Mouse (Mus musculus): ENCODE measurements around the gene Gm3854.
A peak's percentile ranks its signal among the peaks of the same experiment; 100 is the strongest.
"Not testable (repeated sequence)": the region's sequence is repeated elsewhere in the genome, so short reads cannot be mapped to it uniquely, and the experiment has no call there.

Gm3854 gene

DNA sequence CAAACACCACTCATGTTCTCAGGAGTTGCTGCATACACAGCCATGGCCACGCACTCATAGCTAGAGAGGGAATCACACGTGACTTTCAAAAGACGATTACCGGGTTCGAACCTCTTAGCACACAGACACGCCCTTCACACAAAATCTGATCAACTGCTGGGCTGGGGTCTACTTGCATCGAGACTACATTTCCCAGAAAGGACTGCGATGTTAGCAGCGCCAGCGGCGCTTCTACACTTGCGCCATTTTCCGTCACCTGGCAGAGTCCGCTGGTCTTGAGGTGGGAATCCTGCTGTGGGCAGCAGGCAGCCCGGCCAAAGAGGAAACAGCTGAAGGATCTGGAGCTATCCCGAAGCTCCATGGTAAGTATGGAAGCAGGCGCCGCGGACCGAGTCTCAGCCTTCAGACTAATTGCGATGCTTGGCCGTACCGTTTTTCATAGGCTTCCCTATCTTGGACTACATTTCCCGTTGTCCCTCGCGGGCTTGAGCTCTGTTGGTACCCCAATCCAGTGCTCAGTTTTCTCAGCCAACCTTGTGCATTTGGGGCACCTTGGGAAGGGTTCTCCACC is at the start of gene Gm3854:
Gene Gm3854, plus strand, starts transcription at position 259 of the 571 bp plus-strand sequence.
- DNase-seq (ENCODE audit: low read depth, low spot score): no peak

DNA sequence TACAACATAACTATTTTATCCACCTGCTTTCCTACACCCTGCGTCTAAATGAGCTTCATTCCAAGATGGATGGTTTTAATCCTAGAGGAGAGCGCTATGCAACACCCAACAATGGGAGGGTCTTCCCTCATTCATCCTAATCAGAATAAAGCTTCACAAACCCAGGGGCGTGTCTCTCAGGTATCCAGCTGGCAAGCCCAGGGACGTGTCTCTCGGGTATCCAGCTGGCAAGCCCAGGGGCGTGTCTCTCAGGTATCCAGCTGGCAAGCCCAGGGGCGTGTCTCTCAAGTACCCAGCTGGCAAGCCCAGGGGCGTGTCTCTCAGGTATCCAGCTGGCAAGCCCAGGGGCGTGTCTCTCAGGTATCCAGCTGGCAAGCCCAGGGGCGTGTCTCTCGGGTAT is 42.8 kb upstream of the Gm3854 start:
- DNase-seq (ENCODE audit: low read depth, low spot score): not testable (repeated sequence)

DNA sequence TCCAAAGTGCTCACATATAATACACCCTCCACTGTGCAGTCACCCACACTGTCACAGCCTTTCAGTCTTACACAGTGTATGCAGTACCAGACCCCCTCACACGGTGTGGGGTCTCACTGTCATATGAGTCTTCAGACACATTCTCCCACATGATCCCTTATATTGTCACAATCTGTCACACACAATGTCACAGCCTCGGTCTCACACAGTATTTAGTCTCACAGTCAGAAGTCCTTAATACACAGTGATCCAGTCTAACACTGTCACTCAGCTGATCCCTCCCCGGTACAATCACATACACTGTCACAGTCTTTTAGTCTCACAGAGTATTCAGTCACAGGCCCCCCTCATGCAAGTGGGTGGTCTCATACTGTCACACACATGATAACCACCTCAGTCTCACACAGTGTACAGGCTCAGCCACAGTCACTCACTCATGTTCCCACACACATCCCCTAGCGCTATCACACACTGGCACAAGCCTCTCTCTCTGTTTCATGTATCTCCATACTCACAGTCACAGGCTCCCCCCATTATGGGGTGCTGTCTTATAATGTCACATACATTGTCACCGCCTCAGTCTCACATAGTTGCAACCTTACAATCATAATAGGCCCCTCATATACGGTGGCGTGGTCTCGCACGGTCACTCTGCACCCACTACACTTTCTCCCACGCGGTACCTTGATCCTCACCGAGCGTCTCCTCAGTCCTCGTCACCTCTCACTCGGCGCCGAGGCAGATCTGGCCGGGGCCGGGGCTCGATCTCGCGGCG is 12.9 kb upstream of the Gm3854 start:
- no peak for DNase-seq (ENCODE audit: low read depth, low spot score)

DNA sequence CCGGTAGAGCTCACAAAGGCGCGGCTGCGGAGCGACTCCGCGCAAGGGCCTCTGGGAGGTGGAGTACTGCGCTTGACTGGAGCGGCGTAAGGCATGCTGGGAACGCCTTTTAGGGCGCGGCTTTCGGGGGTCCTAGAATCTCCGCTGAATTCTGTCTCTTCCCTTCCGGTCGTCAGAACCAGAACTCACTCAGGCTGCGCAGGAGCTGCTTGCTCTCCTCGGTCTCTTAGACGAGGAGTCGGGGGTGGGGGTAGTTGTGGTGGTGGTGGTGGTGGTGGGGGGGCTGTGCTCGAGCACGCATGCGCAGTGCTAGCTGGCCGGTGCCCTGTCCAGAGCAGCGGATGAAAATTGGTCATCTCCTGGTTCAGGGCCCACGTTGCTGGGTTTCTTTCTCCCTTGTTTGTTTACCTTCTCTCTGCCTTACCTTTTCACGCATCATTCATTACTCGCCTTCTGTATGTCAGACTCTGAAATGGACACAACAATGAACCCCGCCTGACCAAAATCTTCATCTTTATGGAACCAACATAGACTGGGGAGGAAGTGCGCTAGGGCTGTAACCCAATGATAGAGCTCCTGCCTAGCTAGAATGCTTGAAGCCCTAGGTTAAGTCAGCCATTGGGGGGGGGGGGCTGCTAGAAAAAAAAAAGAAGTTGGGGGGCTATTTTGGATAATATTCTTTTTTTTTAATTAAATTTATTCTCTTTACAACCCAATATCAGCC is 12.2 kb upstream of the Gm3854 start, which contains the start of gene Zfp583:
Gene Zfp583, minus strand, starts transcription at position 53 of the 724 bp plus-strand sequence.
- no peak for DNase-seq (ENCODE audit: low read depth, low spot score)

DNA sequence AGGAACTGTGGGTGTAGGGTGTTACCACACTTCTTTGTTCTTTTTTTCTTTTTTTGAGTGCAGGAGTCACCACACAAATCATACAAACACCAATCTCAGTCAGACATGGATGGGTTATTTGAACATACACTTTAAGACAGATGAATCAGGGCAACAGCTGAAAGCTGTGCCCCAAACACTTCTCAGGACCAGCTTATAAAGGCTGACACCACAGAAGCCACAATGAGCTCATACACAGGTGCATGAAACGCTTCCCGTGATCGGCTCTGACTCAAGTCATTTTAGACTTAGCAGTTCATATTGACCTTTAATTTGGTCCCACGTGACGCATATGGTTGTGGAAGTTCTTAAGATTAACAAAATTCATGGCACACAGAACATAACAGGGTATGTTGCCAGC is 3.7 kb upstream of the Gm3854 start:
- DNase-seq (ENCODE audit: low read depth, low spot score): no peak

DNA sequence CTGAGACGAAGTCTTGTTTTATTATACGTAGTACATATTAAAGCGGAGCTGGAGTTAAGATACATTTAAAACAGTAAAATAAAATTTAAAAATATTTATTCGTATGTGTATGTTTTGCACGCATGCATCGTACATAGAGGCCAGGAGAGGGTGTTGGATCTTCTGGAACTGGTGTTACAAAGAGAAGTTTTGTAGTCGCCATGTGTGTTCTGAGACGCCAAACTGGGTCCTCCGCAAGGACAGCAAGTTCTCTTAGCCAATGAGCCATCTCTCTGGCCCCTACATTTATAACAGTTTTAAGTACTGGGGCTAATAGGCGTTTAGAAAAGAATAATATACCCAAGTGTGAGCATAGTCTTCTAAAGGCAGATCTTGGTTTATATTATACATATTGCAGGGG is 565 bp downstream of the Gm3854 start:
- DNase-seq (ENCODE audit: low read depth, low spot score): no peak

DNA sequence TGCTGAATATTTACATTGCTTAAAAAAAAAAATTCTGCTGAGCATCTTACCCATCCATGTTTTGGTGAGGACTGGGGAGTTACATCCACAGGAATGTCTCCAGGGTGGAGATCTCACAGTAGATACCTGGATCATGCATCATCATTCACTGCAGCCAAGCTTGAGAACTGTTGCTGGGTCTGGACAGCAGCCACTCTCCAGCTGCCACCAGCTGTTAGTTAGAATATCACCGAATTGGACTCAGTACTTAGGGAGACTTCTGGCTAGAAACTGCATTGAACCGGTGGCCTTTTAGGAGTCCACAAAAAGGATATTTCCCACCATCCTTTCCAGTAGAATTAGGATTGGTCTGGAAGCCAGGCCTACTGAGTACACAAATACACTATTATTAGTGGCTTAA is 14.6 kb downstream of the Gm3854 start:
- DNase-seq (ENCODE audit: low read depth, low spot score): no peak

DNA sequence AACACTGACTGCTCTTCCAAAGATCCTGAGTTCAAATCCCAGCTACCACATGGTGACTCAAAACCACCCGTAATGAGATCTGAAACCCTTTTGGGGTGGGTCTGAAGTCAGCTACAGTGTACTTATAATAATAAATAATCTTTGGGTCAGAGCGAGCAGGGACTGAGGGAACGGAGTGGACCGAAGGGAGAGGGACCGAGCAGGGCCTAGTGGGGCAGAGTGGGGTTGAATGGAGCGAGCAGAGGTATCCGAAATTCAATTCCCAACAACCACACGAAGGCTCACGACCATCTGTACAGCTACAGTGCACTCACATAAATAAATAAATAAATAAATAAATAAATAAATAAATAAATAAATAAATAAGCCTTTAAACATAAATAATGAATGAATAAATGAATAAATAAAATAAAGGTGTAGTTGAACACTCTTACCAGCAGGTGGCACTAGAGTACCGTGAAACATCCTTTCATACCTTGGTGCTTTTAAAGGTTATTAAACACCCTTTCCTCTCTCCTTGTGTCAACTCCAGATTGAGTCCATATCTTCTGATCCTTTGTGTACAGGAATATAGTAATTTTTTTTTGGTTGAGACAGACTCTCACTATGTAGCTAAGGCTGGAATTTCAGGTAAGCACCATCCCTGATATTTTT is 15.5 kb downstream of the Gm3854 start:
- DNase-seq (ENCODE audit: low read depth, low spot score): peak; percentile 67

DNA sequence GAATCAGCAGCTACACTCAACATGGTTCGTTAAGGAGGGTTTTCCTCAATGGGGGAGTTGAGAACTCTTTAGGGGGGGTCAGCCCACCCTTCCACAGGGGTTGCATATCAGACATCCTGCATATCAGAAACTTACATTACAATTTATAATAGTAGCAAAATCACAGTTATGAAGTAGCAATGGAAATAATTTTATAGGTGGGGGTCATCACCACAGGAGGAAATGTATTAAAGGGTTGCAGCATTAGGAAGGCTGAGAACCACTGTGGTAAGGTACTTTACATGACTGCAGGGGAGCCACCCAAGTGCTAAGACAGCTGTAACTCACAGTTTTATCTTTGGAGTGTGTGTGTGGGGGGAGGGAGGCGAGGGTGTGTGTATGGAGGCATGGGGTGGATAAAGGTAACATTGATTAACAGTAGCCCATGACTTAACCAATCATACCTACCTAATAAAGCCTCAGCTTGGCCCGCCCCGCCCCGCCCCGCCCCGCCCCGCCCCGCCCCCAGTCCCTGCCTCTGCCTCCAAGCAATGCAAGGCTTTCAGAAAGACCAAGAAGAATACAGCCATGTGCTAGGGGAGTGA is 17.0 kb downstream of the Gm3854 start:
- peak; percentile 15 for DNase-seq (ENCODE audit: low read depth, low spot score)

DNA sequence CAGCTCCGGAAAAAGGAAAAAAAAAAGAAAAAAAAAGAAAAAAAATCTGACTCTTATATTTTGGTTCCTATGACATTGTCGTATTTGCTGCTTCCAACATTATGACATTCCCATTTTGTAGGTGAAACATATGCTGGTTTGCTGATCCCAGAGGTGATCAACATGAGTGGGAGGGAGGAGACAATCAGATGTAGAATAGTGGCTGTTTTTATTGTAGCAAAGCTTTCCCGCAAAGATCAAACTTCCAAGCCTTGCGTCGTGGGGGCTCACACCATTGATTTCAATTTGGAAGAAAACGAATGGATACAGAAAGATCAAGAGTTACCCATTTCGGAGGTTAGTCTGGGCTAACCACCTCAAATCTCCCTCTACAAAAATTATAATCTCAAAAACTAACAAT is 18.2 kb downstream of the Gm3854 start:
- no peak for DNase-seq (ENCODE audit: low read depth, low spot score)

DNA sequence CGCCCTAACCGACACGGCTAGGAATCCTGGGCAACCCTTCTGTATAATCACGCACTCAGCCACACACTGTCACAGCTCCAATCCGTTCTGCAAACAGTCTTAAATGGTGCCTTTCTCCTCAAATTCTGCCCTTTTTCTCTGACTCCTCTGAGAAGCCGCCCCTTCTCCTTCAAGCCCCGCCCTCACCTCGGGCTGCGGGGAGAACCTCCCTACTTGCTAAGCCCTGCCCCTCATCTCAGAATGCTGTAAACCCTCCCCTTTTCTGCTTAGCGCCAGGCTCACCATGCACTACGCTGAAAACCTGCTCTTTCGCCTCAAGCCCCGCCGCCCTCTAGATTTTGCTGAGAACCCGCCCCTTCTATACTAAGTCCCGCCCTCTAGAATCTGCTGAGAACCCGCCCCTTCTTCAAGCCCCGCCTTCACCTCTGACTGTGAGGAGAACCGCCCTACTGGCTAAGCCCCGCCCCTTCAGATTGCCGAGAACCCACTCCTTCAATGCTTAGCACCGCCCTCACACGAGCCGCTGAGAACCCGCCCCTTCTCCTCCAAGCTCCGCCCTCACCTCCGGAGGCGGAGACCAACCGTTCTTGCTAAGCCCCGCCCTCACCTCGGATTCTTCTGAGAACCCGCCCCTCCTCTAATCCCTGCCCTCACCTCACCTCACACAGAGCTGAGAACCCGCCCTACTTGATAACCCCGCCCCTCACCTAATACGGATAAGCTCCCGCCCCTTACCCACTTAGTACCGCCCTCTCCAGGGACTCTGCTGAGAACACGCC is 18.9 kb downstream of the Gm3854 start:
- DNase-seq (ENCODE audit: low read depth, low spot score): peak; percentile 99

DNA sequence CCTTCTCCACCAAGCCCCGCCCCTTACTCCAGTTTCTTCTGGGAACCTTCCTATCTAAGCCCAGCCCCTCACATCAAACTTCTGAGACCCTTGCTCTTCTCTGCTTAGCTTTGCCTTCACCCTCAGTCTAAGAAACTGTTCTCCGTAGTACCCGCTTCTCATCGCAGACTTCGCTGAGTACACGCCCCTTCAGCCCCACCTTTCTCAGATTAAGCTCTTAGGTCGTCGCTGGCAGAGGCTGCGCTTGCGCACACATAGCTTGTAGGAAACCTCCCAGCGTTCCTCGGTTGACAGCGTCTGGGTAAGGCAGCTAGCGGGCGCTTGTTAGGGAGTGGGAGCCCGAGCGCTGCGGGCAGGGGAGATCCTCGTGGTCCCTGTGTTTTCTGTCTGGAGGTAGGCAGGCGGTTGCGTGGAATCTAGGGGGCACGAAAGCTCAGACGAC is 19.5 kb downstream of the Gm3854 start, which contains the start of gene Zfp78:
Gene Zfp78, plus strand, starts transcription at position 234 of the 442 bp plus-strand sequence.
- DNase-seq (ENCODE audit: low read depth, low spot score): peak; percentile 95

DNA sequence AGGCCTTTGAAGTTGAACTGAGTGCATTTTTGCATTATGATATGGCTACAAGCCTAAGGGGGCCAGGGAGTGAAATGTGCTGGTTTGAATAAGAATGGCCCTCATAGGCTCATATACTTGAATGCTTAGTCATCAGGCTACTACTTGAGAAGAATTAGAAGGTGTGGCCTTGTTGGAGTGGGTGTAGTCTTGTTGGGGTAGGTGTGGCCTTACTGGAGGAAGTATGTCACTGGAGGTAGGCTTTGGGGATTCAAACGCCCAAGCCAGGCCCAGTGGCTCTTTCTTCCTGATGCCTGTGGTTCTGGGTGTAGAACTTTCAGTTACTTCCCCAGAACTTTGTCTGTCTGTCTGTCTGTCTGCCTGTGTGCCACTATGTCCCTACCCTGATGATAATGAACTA is 21.2 kb downstream of the Gm3854 start:
- DNase-seq (ENCODE audit: low read depth, low spot score): peak; percentile 25

DNA sequence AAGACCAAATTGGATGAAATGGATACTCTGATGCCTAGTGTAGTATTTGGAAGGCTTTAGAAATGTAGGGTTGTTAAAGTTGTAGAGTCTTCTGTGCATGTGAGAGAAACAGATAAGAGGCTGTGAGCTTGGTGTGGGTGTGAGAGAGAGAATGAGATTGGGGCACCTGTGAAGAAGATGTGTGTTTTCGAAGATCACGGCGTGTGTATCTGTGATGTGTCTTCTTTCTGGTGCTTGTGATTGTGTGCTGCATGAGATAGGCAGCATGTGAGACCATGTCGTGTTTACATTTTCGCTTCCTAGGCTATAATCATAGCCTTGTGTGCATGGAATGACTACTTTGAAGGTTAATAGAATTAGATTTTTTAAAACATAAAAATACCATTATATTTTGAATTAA is 23.6 kb downstream of the Gm3854 start:
- no peak for DNase-seq (ENCODE audit: low read depth, low spot score)

DNA sequence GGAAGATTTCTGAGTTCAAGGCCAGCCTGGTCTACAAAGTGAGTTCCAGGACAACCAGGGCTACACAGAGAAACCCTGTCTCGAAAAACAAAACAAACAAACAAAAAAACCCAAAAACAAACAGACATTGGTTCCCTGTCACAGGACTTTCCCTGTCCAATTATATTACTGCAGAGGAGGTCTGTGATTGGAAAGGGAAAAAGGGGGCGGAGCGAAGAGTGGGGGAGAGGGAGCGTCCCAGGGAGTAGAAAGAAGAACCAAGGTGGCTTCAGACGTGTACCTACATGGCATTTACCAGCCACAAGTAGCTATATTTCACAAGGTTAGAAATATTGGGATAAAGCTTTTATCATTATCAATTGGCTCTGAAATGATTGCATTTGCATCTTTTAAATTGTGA is 24.6 kb downstream of the Gm3854 start:
- DNase-seq (ENCODE audit: low read depth, low spot score): not testable (repeated sequence)

DNA sequence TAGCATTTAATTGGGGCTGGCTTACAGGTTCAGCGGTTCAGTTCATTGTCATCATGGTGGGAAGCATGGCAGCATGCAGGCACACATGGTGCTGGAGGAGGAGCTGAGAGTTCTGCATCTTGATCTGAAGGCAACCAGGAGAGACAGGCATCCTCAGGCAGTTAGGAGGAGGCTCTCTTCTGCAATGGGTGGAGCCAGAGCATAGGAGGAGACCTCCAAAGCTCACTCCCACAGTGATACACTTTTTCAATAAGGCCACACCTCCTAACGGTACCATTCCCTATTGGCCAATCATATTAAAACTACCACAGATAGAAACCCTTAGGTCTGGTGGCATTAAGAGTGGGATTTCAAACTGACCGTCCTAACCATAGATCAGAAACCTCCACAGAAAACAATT is 25.9 kb downstream of the Gm3854 start:
- DNase-seq (ENCODE audit: low read depth, low spot score): no peak

DNA sequence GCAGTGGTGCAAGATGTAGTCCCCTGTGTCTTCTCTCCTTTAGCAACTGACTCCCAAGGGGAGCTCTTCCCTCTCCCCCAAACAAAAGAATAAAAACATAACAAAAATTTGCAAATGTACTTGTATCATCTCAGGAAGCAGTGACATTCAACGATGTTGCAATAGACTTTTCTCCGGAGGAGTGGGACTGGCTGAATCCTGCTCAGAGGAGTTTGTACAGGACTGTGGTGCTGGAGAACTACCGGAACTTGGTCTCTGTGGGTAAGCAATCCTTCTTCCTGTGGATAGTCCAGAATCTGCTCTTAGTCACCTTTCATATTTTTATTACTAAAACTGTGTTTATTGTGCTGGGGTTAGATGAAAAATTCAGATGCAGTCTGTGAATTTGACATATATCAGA is 29.4 kb downstream of the Gm3854 start:
- DNase-seq (ENCODE audit: low read depth, low spot score): no peak

DNA sequence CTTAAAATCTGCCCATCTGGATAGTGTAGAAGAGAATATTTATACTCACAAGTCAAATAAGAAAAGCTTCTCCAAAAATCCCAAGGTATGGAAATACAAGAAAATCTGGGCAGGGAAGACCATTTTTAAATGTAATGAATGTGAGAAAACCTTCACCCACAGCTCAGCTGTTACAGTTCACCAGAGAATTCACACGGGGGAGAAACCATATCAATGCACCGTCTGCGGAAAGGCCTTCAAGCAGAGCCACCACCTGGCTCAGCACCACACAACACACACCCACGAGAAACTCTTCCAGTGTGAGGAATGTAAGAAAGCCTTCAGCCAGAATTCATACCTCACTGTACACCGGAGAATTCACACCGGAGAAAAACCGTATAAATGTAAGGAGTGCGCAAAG is 34.9 kb downstream of the Gm3854 start:
- DNase-seq (ENCODE audit: low read depth, low spot score): no peak

DNA sequence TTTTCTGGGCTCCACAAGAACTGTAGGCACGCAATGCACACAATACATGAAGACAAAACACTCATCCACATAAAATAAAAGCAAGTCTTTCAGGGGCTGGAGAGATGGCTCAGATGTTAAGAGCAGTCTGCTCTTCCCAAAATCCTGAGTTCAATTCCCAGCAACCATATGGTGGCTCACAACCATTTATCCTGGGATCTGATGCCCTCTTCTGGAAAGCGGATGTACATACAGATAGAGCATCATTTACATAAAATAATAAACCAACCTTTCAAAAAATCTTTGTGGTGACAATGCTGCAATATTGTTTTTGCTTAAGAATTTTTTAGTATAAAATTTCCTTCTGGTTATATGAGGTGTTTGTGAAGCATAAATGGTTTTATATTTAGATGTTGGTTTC is 37.9 kb downstream of the Gm3854 start:
- DNase-seq (ENCODE audit: low read depth, low spot score): peak; percentile 29

DNA sequence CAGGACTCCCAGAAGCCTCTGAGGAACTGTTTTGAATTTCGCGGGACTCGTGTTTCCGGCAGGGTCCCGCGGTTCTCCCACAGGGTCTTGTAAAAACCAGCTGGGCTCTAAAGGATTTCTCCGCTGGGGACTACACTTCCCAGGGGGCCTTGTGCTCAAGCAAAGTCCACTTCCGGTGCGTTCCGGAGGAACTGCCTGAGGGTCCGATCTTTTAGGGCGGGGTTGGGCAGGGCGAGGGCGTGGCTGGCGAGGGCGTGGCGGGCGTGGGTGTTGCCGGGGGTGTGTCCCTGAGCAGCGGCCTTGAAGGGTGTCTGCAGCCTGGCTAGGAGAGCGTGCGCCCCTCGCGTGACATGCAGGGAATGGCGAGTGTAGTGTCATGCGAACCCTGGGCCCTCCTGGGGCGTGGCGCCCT is 39.5 kb downstream of the Gm3854 start, which contains the start of gene Zfp28:
Gene Zfp28, plus strand, starts transcription at position 252 of the 412 bp plus-strand sequence.
- DNase-seq (ENCODE audit: low read depth, low spot score): peak; percentile 96

DNA sequence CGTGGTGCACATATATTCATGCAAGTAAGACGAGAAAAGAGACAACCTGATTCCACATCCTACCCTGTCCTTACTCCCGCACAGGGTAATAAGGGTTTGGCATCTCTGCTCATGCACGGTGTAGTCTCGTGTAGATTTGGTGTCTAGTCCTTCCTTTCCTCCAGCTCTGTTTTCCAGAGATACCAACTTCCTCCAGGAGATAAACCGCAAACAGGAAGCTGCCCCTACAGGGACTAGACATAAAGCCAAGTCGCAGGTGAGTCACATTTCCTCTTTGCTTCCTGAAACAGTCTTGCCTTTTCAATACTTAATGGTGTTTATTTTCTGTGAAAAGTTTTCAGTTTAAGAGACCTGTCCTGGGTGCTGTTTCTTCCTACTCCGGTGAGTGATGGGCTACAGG is 40.5 kb downstream of the Gm3854 start:
- DNase-seq (ENCODE audit: low read depth, low spot score): no peak

Data from A20 (cell line).